Mouse (Mus musculus) spleen, adult 2 months (tissue): ENCODE measurements around the gene Mfap1a. TPM values are rescaled to one million over a fixed set of nuclear protein-coding genes. Genes with fewer than 3 reads are reported as not detected.

Experiments
- DNase-seq, 2 experiments: peaks; one replicate each; pipeline versions ENCODE4 v3.0.0 to v3.0.0-alpha.2; 2012 to 2021; ENCODE audit warnings: low spot score in 2 of 2, low read depth in 1 of 2
- H3K27ac ChIP-seq: fragments of 200-500 bp; 2 replicates; pipeline ENCODE4 v1.5.1; 2012; ENCODE audit warnings: low read length, inconsistent platforms; ENCODE audit not compliant: insufficient read depth
- H3K27me3 ChIP-seq: fragments of 200-500 bp; 2 replicates; pipeline ENCODE4 v1.6.1; 2012; ENCODE audit warnings: mild to moderate bottlenecking, moderate library complexity, low read length, inconsistent platforms; ENCODE audit not compliant: control insufficient read depth, insufficient read depth
- H3K36me3 ChIP-seq: fragments of 200-500 bp; 2 replicates; pipeline ENCODE4 v1.6.1; 2012; ENCODE audit warnings: mild to moderate bottlenecking, low read length, inconsistent platforms; ENCODE audit not compliant: control insufficient read depth, insufficient read depth
- H3K4me1 ChIP-seq: fragments of 200-500 bp; 2 replicates; pipeline ENCODE4 v1.6.1; 2011; ENCODE audit warnings: inconsistent platforms; ENCODE audit not compliant: control insufficient read depth, insufficient read depth, insufficient read length
- H3K4me3 ChIP-seq: fragments of 200-500 bp; 2 replicates; pipeline ENCODE4 v1.5.1; 2011; ENCODE audit warnings: mild to moderate bottlenecking, inconsistent platforms; ENCODE audit not compliant: insufficient read depth, insufficient read length; ENCODE audit errors: extremely low read depth
- CTCF ChIP-seq: fragments of 200-500 bp; IDR thresholded peaks from 2 replicates; pipeline ENCODE4 v1.5.1; 2011; ENCODE audit warnings: mild to moderate bottlenecking, inconsistent platforms; ENCODE audit not compliant: insufficient read depth, insufficient read length, insufficient replicate concordance; ENCODE audit errors: extremely low read depth
- POLR2A ChIP-seq: fragments of 200-500 bp; IDR thresholded peaks from 2 replicates; pipeline ENCODE4 v1.6.1; 2011; ENCODE audit warnings: low read depth, low read length, inconsistent platforms
- WGBS: fragments of 180-500 bp; shearing (Covaris S2); methylation state at CpG from one replicate; pipeline ENCODE4 v1.1.7; 2018; 5-methylcytosine and 5-hydroxymethylcytosine counted together
- polyA plus RNA-seq: library from polyadenylated mRNA; depleted of rRNA; stranded (reverse); fragments of >200 nt; gene quantifications from 2 replicates; pipeline ENCODE4 v1.2.3, GENCODE M21; 2012; rRNA removed

Mfap1a gene
- polyA plus RNA-seq, 1 experiment: 1.8 TPM

DNA sequence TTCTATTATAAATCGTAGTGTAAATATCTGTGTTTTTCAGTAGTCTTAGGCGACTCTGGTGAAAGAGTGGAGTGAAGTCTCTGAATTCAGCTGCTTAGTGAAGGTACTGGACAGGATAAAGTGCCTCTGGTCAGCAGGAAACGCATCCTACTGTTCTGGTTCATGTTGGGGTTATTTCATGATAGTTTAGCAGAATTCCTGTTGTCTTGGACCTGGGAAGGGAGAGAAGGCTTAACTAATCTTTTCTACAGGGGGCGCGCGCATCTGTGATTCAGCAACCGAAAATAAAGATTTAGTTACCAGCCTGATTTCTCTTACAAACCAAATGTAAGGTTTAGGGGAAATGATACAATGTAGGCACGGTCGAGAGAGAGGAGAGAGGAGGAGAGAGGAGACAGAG lies 58.3 kb downstream of the Mfap1a start:
- H3K4me3 ChIP-seq: peak overlapping the region; percentile 65; the same call in 1 of the 2 replicates
- H3K27me3 ChIP-seq: no peaks in the 10 kb centered on the region
- peaks cover 6% of the 10 kb centered on the region for H3K4me1 ChIP-seq
- peaks cover 9% of the 10 kb centered on the region for H3K36me3 ChIP-seq
- DNase-seq: peak; percentile 11 to 37
- peak overlapping the region; percentile 86; the same call in 1 of the 2 replicates for H3K27ac ChIP-seq
- WGBS: 11% methylated on average over 9 of the region's 9 CpGs
- TF ChIP-seq POLR2A (no peak), CTCF (no peak)

GRCm38 (mm10) chr2:121447006-121447405 lies 59.5 kb downstream of the Mfap1a start:
- Histone ChIP-seq H3K27me3 (no peaks in the 10 kb centered on the region), H3K4me3 (no peak overlapping the region), H3K4me1 (peaks cover 11% of the 10 kb centered on the region), H3K36me3 (peaks cover 5% of the 10 kb centered on the region), H3K27ac (no peak overlapping the region)
- no peak for TF ChIP-seq CTCF
- TF ChIP-seq POLR2A: no peak
- 60% methylated on average over 3 of the region's 3 CpGs for WGBS
- no peak for DNase-seq

- 87% methylated on average over 4 of the region's 4 CpGs for WGBS
- no peak for DNase-seq
- peaks cover 5% of the 10 kb centered on the region for H3K36me3 ChIP-seq
- H3K27me3 ChIP-seq: no peaks in the 10 kb centered on the region
- H3K4me3 ChIP-seq: no peak overlapping the region
- TF ChIP-seq POLR2A (no peak), CTCF (no peak)
- no peak overlapping the region for H3K27ac ChIP-seq
- peaks cover 11% of the 10 kb centered on the region for H3K4me1 ChIP-seq
These were observed 60.0 kb downstream of the Mfap1a start for GRCm38 (mm10) chr2:121446506-121446905.

- 88% methylated on average over 3 of the region's 3 CpGs for WGBS
- no peak for TF ChIP-seq POLR2A
- no peak for TF ChIP-seq CTCF
- H3K27ac ChIP-seq: no peak overlapping the region
- H3K27me3 ChIP-seq: no peaks in the 10 kb centered on the region
- DNase-seq: no peak
- H3K4me3 ChIP-seq: no peak overlapping the region
- peaks cover 6% of the 10 kb centered on the region; the same call in 1 of the 2 replicates for H3K4me1 ChIP-seq
- H3K36me3 ChIP-seq: no peaks in the 10 kb centered on the region
These were observed 61.3 kb downstream of the Mfap1a start for GRCm38 (mm10) chr2:121445117-121445516.

- DNase-seq: no peak
- Histone ChIP-seq H3K4me3 (no peak within 1 kb of the TSS), H3K4me1 (peaks cover 5% of the 10 kb centered on the region; the same call in 1 of the 2 replicates), H3K36me3 (peaks cover 3% of the 10 kb centered on the region), H3K27me3 (no peaks in the 10 kb centered on the region), H3K27ac (no peak within 1 kb of the TSS)
- 91% methylated on average over 1 of the region's 1 CpGs for WGBS
- TF ChIP-seq POLR2A: no peak
- no peak for TF ChIP-seq CTCF
These were observed 62.3 kb downstream of the Mfap1a start, which contains the start of gene Ell3 for GRCm38 (mm10) chr2:121444178-121444577. Gene Ell3 (minus strand): TSS chr2:121444278.

- WGBS: 6% methylated on average over 8 of the region's 8 CpGs
- peak in 1 of 2 experiments; percentile 8 for DNase-seq
- H3K36me3 ChIP-seq: peaks cover 7% of the 10 kb centered on the region
- H3K27ac ChIP-seq: peak overlapping the region; percentile 58
- H3K4me3 ChIP-seq: peak overlapping the region; percentile 69; the same call in 1 of the 2 replicates
- peaks cover 5% of the 10 kb centered on the region; the same call in 1 of the 2 replicates for H3K4me1 ChIP-seq
- TF ChIP-seq CTCF: no peak
- no peak for TF ChIP-seq POLR2A
- H3K27me3 ChIP-seq: no peaks in the 10 kb centered on the region
These were observed 63.5 kb downstream of the Mfap1a start for GRCm38 (mm10) chr2:121443068-121443349.

DNA sequence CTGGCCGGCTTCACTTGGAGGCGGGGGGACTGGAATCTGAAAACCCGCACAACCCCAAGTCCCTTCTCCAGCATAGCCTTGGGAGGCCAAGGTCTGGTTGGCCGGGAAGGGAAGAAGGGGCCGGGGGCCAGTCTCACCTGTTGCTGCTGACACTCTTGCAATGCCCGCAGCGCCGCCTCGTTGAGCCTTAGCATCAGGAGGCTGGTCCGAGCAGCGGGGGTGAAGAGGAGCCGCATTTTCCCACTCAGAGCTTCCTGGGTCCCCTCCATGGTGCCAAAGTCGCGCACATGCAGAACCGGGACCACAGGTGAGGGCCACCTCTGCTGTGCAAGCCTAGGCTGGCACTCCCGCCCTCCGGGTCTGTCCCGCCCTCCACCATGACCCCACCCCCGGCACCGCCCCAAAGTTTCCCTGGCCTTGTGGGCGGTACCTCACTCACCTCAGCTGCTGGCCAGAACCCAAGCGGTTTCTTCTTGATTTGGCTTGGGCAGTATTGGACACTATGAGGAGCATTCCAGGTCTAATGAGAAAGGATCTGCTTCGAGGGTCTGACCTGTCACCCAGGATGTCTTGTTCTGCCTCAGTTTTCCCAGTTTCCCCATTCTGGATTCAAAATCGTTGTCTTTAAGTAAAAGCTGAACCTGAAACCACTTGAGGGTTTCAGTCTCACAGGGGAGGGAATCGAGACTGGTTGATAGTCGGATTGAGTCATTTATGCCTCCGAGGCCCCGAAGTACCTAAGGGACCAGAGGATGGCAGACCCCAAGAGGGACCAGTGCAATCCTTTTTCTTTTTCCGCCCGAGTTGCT lies 64.0 kb downstream of the Mfap1a start:
- peak; percentile 53 to 81 for DNase-seq
- H3K4me3 ChIP-seq: peak overlapping the region; percentile 69
- H3K4me1 ChIP-seq: peaks cover 5% of the 10 kb centered on the region; the same call in 1 of the 2 replicates
- WGBS: 1% methylated on average over 30 of the region's 30 CpGs
- H3K27me3 ChIP-seq: no peaks in the 10 kb centered on the region
- TF ChIP-seq CTCF (no peak), POLR2A (no peak)
- H3K36me3 ChIP-seq: peaks cover 11% of the 10 kb centered on the region
- peak overlapping the region; percentile 58 for H3K27ac ChIP-seq

Other genes with a start within 250 kb of the Mfap1a start
- 16.5 and 21.1 TPM in 2 replicates for gene Trp53bp1, start 235.3 kb downstream of the Mfap1a start, polyA plus RNA-seq
- 1.2 and 1.3 TPM in 2 replicates for gene Map1a, start 217.1 kb downstream of the Mfap1a start, polyA plus RNA-seq
- 8.7 and 9.3 TPM in 2 replicates for gene Ppip5k1, start 151.3 kb downstream of the Mfap1a start, polyA plus RNA-seq
- 0.36 and 0.43 TPM in 2 replicates for gene Ckmt1, start 149.0 kb downstream of the Mfap1a start, polyA plus RNA-seq
- gene Strc, start 119.5 kb downstream of the Mfap1a start, polyA plus RNA-seq: 0.05 and 0.07 TPM in 2 replicates
- 214 and 398 TPM in 2 replicates for gene Pdia3, start 92.9 kb downstream of the Mfap1a start, polyA plus RNA-seq
- 0.89 and 0.97 TPM in 2 replicates for gene Catsper2, start 92.9 kb downstream of the Mfap1a start, polyA plus RNA-seq
- gene Ell3, start 62.4 kb downstream of the Mfap1a start, polyA plus RNA-seq: 22.8 and 26.6 TPM in 2 replicates
- gene Serf2, start 57.5 kb downstream of the Mfap1a start, polyA plus RNA-seq: 206 and 255 TPM in 2 replicates
- 3.2 and 5.8 TPM in 2 replicates for gene Hypk, start 53.4 kb downstream of the Mfap1a start, polyA plus RNA-seq
- gene Serinc4, start 49.9 kb downstream of the Mfap1a start, polyA plus RNA-seq: 0.22 and 0.33 TPM in 2 replicates
- gene Mfap1b, start 32.6 kb downstream of the Mfap1a start, polyA plus RNA-seq: 2.0 and 2.3 TPM in 2 replicates
- gene Wdr76, start 58 bp upstream of the Mfap1a start, polyA plus RNA-seq: 2.9 and 3.8 TPM in 2 replicates